Mouse (Mus musculus) hindbrain, postnatal 0 days (tissue): ENCODE data around the gene Atp6v0e2. TPM values are rescaled to one million over a fixed set of nuclear protein-coding genes. Genes with fewer than 3 reads are reported as not detected.
A peak's percentile ranks its signal among the peaks of the same experiment; 100 is the strongest.
"Not testable (repeated sequence)": the region's sequence is repeated elsewhere in the genome, so short reads cannot be mapped to it uniquely, and the experiment has no call there.

Experiments
- ATAC-seq: fragments of 200-750 bp; cut with Nextera tagmentation; 2 replicates; pipeline ENCODE4 v1.8.0; 2017; ENCODE audit warnings: mild to moderate bottlenecking, moderate TSS enrichment, moderate library complexity
- DNase-seq: peaks from one replicate; pipeline ENCODE4 v3.0.0-alpha.2; 2015; ENCODE audit warnings: low spot score
- H3K27ac ChIP-seq: fragments of 300-500 bp; sonication (generic); 2 replicates; pipeline ENCODE4 v1.5.1; 2014; ENCODE audit warnings: mild to moderate bottlenecking
- H3K27me3 ChIP-seq: fragments of 300-500 bp; sonication (generic); 2 replicates; pipeline ENCODE4 v1.6.1; 2014; ENCODE audit warnings: low read length, mixed read lengths; ENCODE audit not compliant: insufficient read depth
- H3K36me3 ChIP-seq: fragments of 300-500 bp; sonication (generic); 2 replicates; pipeline ENCODE4 v1.6.1; 2014; ENCODE audit warnings: low read length, mixed read lengths; ENCODE audit not compliant: insufficient read depth
- H3K4me1 ChIP-seq: fragments of 300-500 bp; sonication (generic); 2 replicates; pipeline ENCODE4 v1.6.1; 2014; ENCODE audit warnings: antibody characterized with exemption, low read length, mixed read lengths; ENCODE audit not compliant: insufficient read depth
- H3K4me2 ChIP-seq: fragments of 300-500 bp; sonication (generic); 2 replicates; pipeline ENCODE4 v1.6.1; 2014; ENCODE audit warnings: low read depth, mild to moderate bottlenecking, low read length, moderate library complexity, mixed read lengths
- H3K4me3 ChIP-seq: fragments of 300-500 bp; sonication (generic); 2 replicates; pipeline ENCODE4 v1.5.1; 2014; ENCODE audit warnings: low read length
- H3K9ac ChIP-seq: fragments of 300-500 bp; sonication (generic); replicated peaks from 2 replicates; pipeline ENCODE4 v1.6.1; 2014; ENCODE audit warnings: mild to moderate bottlenecking, low read length, moderate library complexity, mixed read lengths
- H3K9me3 ChIP-seq: fragments of 300-500 bp; sonication (generic); 2 replicates; pipeline ENCODE4 v1.6.1; 2016; ENCODE audit warnings: low read length, mixed read lengths
- CTCF ChIP-seq: IDR thresholded peaks from 2 replicates; pipeline ENCODE4 v1.5.1; 2016; ENCODE audit warnings: antibody characterized with exemption, control low read depth, low read depth
- WGBS: fragments of 180-500 bp; shearing (Covaris S2); extraction: QIAGEN DNeasy Blood & Tissue Kit; methylation state at CpG from one replicate; pipeline ENCODE4 v1.1.7; 2014; 5-methylcytosine and 5-hydroxymethylcytosine counted together
- polyA plus RNA-seq: library from polyadenylated mRNA; unstranded; fragments of >200 nt; fragmentation: Nextera tagmentation; extraction: Ambion mirVana; gene quantifications from 2 replicates; pipeline ENCODE4 v1.2.1, GENCODE M21; 2015
- total RNA-seq: library from RNA; depleted of rRNA; stranded (reverse); fragments of >200 nt; gene quantifications from 2 replicates; pipeline ENCODE4 v1.2.3, GENCODE M21; 2014

Gene Atp6v0e2
- total and polyA plus RNA-seq, 2 experiments from 2014 or later, result 443 to 455 TPM

DNA sequence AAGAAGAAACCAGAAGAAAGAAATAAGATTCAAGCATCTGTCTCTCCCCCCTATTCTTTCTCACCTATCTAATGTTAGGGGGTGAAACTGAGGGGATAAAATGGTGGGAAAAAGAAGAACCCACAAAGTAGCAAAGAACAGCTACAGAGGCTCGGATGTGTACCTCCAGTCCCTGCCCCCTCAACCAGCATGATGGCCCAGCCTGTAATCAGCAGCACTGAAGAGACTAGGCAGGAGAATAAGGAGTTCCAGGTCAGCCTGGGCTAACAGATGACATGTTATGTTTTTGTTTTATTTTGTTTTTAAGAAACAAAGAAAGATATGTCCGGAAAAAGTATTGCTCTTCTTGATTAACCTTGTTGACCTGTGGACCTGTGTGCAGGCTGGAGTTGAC lies 33.6 kb upstream of the Atp6v0e2 start:
- Histone ChIP-seq H3K27ac (no peak overlapping the region; the same call in 1 of the 2 replicates), H3K9ac (0 out of 2 replicates have a peak overlapping the region, but pooled peaks have one; percentile 54), H3K9me3 (no peaks in the 10 kb centered on the region), H3K36me3 (no peaks in the 10 kb centered on the region), H3K4me1 (no peaks in the 10 kb centered on the region), H3K27me3 (no peaks in the 10 kb centered on the region), H3K4me2 (peak overlapping the region; percentile 94), H3K4me3 (peak overlapping the region; percentile 74)
- ATAC-seq, result peak; percentile 56
- no peak for DNase-seq
- TF ChIP-seq CTCF, result no peak
- 6% methylated on average over 2 of the region's 2 CpGs for WGBS

DNA sequence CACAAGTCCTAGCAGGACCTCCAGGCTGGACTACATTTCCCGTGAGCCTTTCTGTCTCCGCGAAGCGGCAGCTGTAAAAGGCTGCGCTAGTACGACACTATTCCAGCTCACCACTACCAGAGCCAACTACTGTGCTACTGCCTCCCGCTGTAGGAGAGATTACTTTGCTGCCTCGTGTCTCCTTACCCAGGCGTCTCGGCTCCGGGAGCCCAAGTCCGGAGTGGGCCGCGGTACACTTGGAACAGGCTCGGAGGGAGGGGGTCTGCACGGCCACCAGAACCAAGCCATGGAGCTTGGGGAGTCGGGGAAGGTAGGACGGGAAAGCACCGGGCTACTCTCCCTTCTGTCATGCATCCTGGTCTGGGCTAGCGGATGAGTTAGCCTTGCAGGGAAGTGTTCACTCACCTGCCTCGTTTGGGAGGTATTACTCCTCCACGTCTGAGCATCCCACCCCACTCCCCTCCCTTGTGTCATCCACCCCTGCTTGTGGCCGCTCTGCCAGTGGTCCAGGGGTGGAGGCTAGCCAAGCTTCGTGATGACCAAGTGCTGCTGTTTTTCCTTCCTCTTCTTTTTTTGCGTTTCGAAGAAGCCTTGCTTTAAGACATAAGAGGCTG lies 33.1 kb upstream of the Atp6v0e2 start:
- H3K9ac ChIP-seq, result peak overlapping the region; percentile 54
- peak overlapping the region; percentile 94 for H3K4me2 ChIP-seq
- under 1% methylated on average over 26 of the region's 26 CpGs for WGBS
- H3K4me3 ChIP-seq, result peak overlapping the region; percentile 74
- no peaks in the 10 kb centered on the region for H3K36me3 ChIP-seq
- H3K9me3 ChIP-seq, result no peaks in the 10 kb centered on the region
- DNase-seq (peak; percentile 92), ATAC-seq (peak; percentile 95)
- H3K4me1 ChIP-seq, result no peaks in the 10 kb centered on the region
- no peaks in the 10 kb centered on the region for H3K27me3 ChIP-seq
- H3K27ac ChIP-seq, result peak overlapping the region; percentile 59
- peak; percentile 48 for TF ChIP-seq CTCF

DNA sequence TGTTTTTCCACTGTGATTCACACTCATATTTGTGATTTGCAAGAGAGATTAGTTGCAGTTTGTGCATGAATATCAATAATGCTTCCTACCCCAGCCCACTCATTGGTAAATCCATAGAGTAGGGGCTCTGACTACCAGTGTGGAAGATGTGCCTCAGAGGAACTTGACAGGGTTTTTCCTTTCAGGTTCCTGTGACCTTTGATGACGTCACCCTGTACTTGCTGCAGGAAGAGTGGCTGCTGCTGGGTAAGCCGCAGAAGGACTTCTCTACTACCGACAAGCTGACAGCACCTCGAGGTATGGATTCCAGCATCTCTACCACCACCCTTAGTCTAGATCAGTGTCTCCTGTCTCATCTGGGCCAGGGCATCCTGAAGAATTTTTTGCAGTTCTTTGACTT lies 29.3 kb upstream of the Atp6v0e2 start:
- H3K36me3 ChIP-seq, result peaks cover 9% of the 10 kb centered on the region; the same call in 1 of the 2 replicates
- 76% methylated on average over 4 of the region's 4 CpGs for WGBS
- H3K9me3 ChIP-seq, result no peaks in the 10 kb centered on the region
- no peak overlapping the region for H3K27ac ChIP-seq
- no peaks in the 10 kb centered on the region for H3K27me3 ChIP-seq
- H3K4me2 ChIP-seq, result no peak overlapping the region
- no peaks in the 10 kb centered on the region for H3K4me1 ChIP-seq
- ATAC-seq, result no peak
- H3K4me3 ChIP-seq, result no peak overlapping the region
- no peak for DNase-seq
- H3K9ac ChIP-seq, result no peak overlapping the region
- no peak for TF ChIP-seq CTCF

GRCm38 (mm10) chr6:48510426-48510825 lies 27.0 kb upstream of the Atp6v0e2 start:
- Histone ChIP-seq H3K9me3 (no peaks in the 10 kb centered on the region), H3K27ac (no peak overlapping the region), H3K36me3 (peaks cover 31% of the 10 kb centered on the region), H3K4me3 (no peak overlapping the region), H3K4me1 (no peaks in the 10 kb centered on the region), H3K27me3 (no peaks in the 10 kb centered on the region), H3K4me2 (no peak overlapping the region), H3K9ac (no peak overlapping the region)
- DNase-seq (no peak), ATAC-seq (no peak)
- 89% methylated on average over 4 of the region's 4 CpGs for WGBS
- TF ChIP-seq CTCF, result no peak

GRCm38 (mm10) chr6:48511861-48512260 lies 25.6 kb upstream of the Atp6v0e2 start:
- TF ChIP-seq CTCF, result no peak
- Histone ChIP-seq H3K9me3 (no peaks in the 10 kb centered on the region), H3K36me3 (peaks cover 36% of the 10 kb centered on the region), H3K4me3 (no peak overlapping the region), H3K27ac (no peak overlapping the region), H3K4me2 (no peak overlapping the region), H3K27me3 (no peaks in the 10 kb centered on the region), H3K9ac (no peak overlapping the region), H3K4me1 (no peaks in the 10 kb centered on the region)
- no peak for ATAC-seq
- WGBS, result 80% methylated on average over 7 of the region's 7 CpGs
- no peak for DNase-seq

GRCm38 (mm10) chr6:48524882-48525281 lies 12.5 kb upstream of the Atp6v0e2 start:
- H3K4me2 ChIP-seq, H3K27ac ChIP-seq, H3K4me3 ChIP-seq, H3K9ac ChIP-seq, H3K27me3 ChIP-seq, H3K4me1 ChIP-seq, H3K36me3 ChIP-seq, DNase-seq, H3K9me3 ChIP-seq, ATAC-seq: not testable (repeated sequence)
- 96% methylated on average over 14 of the region's 16 CpGs for WGBS

DNA sequence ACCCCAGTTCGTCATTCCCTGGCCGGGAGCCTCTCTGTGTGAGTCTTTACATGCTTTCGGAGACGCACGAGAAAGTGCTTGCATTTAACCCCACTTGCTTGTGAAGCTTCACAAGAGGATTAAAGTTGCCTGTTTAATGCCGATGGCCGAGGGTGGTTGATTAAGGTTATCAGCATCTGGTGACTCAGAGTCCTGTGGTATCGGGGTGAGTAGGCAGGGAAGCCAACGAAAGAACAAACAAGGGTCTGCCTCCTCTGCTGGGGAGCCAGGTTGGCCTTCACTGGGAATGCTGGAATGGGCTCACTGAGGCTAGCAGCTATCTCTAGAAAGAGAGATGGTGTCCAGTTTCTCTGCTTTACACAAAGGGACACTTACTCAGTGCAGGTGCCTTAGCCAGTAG lies 9.5 kb upstream of the Atp6v0e2 start:
- Histone ChIP-seq H3K4me3 (no peak overlapping the region), H3K4me1 (no peaks in the 10 kb centered on the region), H3K36me3 (peaks cover 8% of the 10 kb centered on the region; the same call in 1 of the 2 replicates), H3K27me3 (no peaks in the 10 kb centered on the region), H3K9me3 (no peaks in the 10 kb centered on the region), H3K4me2 (no peak overlapping the region), H3K27ac (no peak overlapping the region), H3K9ac (no peak overlapping the region)
- ATAC-seq (no peak), DNase-seq (no peak)
- 88% methylated on average over 9 of the region's 9 CpGs for WGBS
- no peak for TF ChIP-seq CTCF
